Mouse (Mus musculus): ENCODE measurements at regions not wholly inside any gene's neighbourhood (a gene's known extent, or its start where the extent isn't known, plus 50 kb on each side); places are given as distances from the start of the nearest gene placed in this dataset.

GRCm38 (mm10) chr11:22573166-22573565 lies 61.3 kb downstream of the Tmem17 start:
- no peak for TF ChIP-seq CTCF (IDR thresholded peaks at IDR 0.05; ENCODE audit: low read depth)
- TF ChIP-seq EP300 (IDR thresholded peaks at IDR 0.05; ENCODE audit: low read depth): no peak
- no peaks in the 10 kb centered on the region for H3K36me3 ChIP-seq (replicated peaks; ENCODE audit: control insufficient read depth, insufficient read depth, low read length)
- H3K4me3 ChIP-seq (ENCODE audit: low read depth, low read length): no peak overlapping the region
- H3K4me1 ChIP-seq (ENCODE audit: control insufficient read depth, insufficient read depth): no peaks in the 10 kb centered on the region
- no peak overlapping the region for H3K9ac ChIP-seq (replicated peaks; ENCODE audit: low read depth, low read length)
- 35% methylated on average over 2 of the region's 2 CpGs for WGBS
- ATAC-seq (ENCODE audit: insufficient read depth, low read depth) (no peak), DNase-seq (ENCODE audit: low spot score) (no peak)
- H3K27me3 ChIP-seq (ENCODE audit: control insufficient read depth, insufficient read depth, low read length): no peaks in the 10 kb centered on the region
- H3K4me2 ChIP-seq (ENCODE audit: low read depth, low read length): no peak overlapping the region
- no peaks in the 10 kb centered on the region for H3K9me3 ChIP-seq (replicated peaks; ENCODE audit: control insufficient read depth, low read length)
- H3K27ac ChIP-seq (ENCODE audit: low read depth): no peak overlapping the region

GRCm38 (mm10) chr11:22573802-22574201 lies 61.9 kb downstream of the Tmem17 start:
- TF ChIP-seq EP300 (IDR thresholded peaks at IDR 0.05; ENCODE audit: low read depth): no peak
- no peak for TF ChIP-seq CTCF (IDR thresholded peaks at IDR 0.05; ENCODE audit: low read depth)
- no peaks in the 10 kb centered on the region for H3K4me1 ChIP-seq (ENCODE audit: control insufficient read depth, insufficient read depth)
- 56% methylated on average over 3 of the region's 3 CpGs for WGBS
- no peaks in the 10 kb centered on the region for H3K27me3 ChIP-seq (ENCODE audit: control insufficient read depth, insufficient read depth, low read length)
- no peak overlapping the region for H3K4me3 ChIP-seq (ENCODE audit: low read depth, low read length)
- H3K36me3 ChIP-seq (replicated peaks; ENCODE audit: control insufficient read depth, insufficient read depth, low read length): no peaks in the 10 kb centered on the region
- H3K4me2 ChIP-seq (ENCODE audit: low read depth, low read length): no peak overlapping the region
- H3K27ac ChIP-seq (ENCODE audit: low read depth): no peak overlapping the region
- DNase-seq (ENCODE audit: low spot score): peak; percentile 20
- ATAC-seq (ENCODE audit: insufficient read depth, low read depth): no peak
- no peak overlapping the region for H3K9ac ChIP-seq (replicated peaks; ENCODE audit: low read depth, low read length)
- no peaks in the 10 kb centered on the region for H3K9me3 ChIP-seq (replicated peaks; ENCODE audit: control insufficient read depth, low read length)

DNA sequence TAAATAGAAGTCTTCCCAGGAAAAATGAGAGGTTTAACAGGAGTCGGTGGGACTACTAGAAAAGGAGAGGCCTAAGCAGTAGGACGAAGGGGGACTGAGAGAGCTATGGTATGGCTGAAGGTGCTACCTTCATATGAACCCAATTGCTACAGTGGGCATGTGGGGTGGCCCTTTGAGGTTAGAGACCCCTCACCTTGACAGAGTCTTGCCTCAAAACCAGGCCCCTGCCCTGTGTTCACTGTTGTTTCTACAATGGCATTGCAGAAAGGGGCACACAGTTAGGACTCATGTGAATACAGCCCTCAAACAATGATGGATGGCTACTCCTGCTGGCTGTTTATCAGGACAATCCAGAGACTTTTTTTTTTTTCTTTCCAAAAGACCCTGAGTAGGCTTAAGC lies 62.6 kb downstream of the Tmem17 start:
- 66% methylated on average over 2 of the region's 2 CpGs for WGBS
- TF ChIP-seq CTCF (IDR thresholded peaks at IDR 0.05; ENCODE audit: low read depth): no peak
- no peak for TF ChIP-seq EP300 (IDR thresholded peaks at IDR 0.05; ENCODE audit: low read depth)
- Histone ChIP-seq H3K4me3 (ENCODE audit: low read depth, low read length) (no peak overlapping the region), H3K27me3 (ENCODE audit: control insufficient read depth, insufficient read depth, low read length) (no peaks in the 10 kb centered on the region), H3K9ac (replicated peaks; ENCODE audit: low read depth, low read length) (no peak overlapping the region), H3K27ac (ENCODE audit: low read depth) (no peak overlapping the region), H3K36me3 (replicated peaks; ENCODE audit: control insufficient read depth, insufficient read depth, low read length) (no peaks in the 10 kb centered on the region), H3K4me2 (ENCODE audit: low read depth, low read length) (no peak overlapping the region), H3K9me3 (replicated peaks; ENCODE audit: control insufficient read depth, low read length) (no peaks in the 10 kb centered on the region), H3K4me1 (ENCODE audit: control insufficient read depth, insufficient read depth) (no peaks in the 10 kb centered on the region)
- ATAC-seq (ENCODE audit: insufficient read depth, low read depth) (no peak), DNase-seq (ENCODE audit: low spot score) (no peak)

DNA sequence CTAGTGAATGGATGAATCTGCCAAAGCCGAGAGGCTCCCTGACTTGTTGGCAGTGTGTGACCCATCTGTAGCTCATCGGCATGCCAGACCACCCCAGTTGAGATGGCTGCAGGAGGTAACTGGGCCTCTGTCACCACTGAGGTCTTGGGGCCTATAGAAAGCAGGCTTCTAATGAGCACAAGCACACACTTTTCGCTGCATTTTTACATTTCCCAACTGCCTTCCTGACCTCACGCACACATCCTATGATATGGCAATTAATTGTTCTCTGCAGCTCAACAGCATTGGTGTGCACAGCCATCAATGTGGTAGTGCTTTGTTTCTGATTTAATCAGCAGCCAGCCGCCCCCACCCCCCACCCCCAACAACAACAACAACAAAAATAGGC lies 72.2 kb downstream of the Tmem17 start:
- no peaks in the 10 kb centered on the region for H3K9me3 ChIP-seq (replicated peaks; ENCODE audit: control insufficient read depth, low read length)
- H3K9ac ChIP-seq (replicated peaks; ENCODE audit: low read depth, low read length): no peak overlapping the region
- no peaks in the 10 kb centered on the region for H3K27me3 ChIP-seq (ENCODE audit: control insufficient read depth, insufficient read depth, low read length)
- peak overlapping the region; percentile 28; the same call in 1 of the 2 replicates for H3K4me3 ChIP-seq (ENCODE audit: low read depth, low read length)
- whole genome bisulfite sequencing: 31% methylated on average over 5 of the region's 5 CpGs
- DNase-seq (ENCODE audit: low spot score) (no peak), ATAC-seq (ENCODE audit: insufficient read depth, low read depth) (no peak)
- H3K4me1 ChIP-seq (ENCODE audit: control insufficient read depth, insufficient read depth): peaks cover 30% of the 10 kb centered on the region
- peak overlapping the region; percentile 57 for H3K4me2 ChIP-seq (ENCODE audit: low read depth, low read length)
- H3K36me3 ChIP-seq (replicated peaks; ENCODE audit: control insufficient read depth, insufficient read depth, low read length): no peaks in the 10 kb centered on the region
- TF ChIP-seq EP300 (IDR thresholded peaks at IDR 0.05; ENCODE audit: low read depth) (no peak), CTCF (IDR thresholded peaks at IDR 0.05; ENCODE audit: low read depth) (no peak)
- no peak overlapping the region for H3K27ac ChIP-seq (ENCODE audit: low read depth)

- TF ChIP-seq CTCF (IDR thresholded peaks at IDR 0.05; ENCODE audit: low read depth) (no peak), EP300 (IDR thresholded peaks at IDR 0.05; ENCODE audit: low read depth) (no peak; the same call in 1 of the 2 replicates)
- DNase-seq (ENCODE audit: low spot score) (peak; percentile 47), ATAC-seq (ENCODE audit: insufficient read depth, low read depth) (peak; percentile 72)
- no peaks in the 10 kb centered on the region for H3K9me3 ChIP-seq (replicated peaks; ENCODE audit: control insufficient read depth, low read length)
- peak overlapping the region; percentile 44 for H3K9ac ChIP-seq (replicated peaks; ENCODE audit: low read depth, low read length)
- H3K4me3 ChIP-seq (ENCODE audit: low read depth, low read length): peak overlapping the region; percentile 28
- no peaks in the 10 kb centered on the region for H3K36me3 ChIP-seq (replicated peaks; ENCODE audit: control insufficient read depth, insufficient read depth, low read length)
- H3K4me2 ChIP-seq (ENCODE audit: low read depth, low read length): peak overlapping the region; percentile 57
- peaks cover 34% of the 10 kb centered on the region for H3K4me1 ChIP-seq (ENCODE audit: control insufficient read depth, insufficient read depth)
- WGBS: 12% methylated on average over 14 of the region's 14 CpGs
- H3K27me3 ChIP-seq (ENCODE audit: control insufficient read depth, insufficient read depth, low read length): no peaks in the 10 kb centered on the region
- peak overlapping the region; percentile 70 for H3K27ac ChIP-seq (ENCODE audit: low read depth)
These were observed 72.7 kb downstream of the Tmem17 start for GRCm38 (mm10) chr11:22584488-22585158.

Data from heart, postnatal 0 days (tissue).